ENCODE assay signal across 28 mouse cellular contexts in the genomic region with DNA sequence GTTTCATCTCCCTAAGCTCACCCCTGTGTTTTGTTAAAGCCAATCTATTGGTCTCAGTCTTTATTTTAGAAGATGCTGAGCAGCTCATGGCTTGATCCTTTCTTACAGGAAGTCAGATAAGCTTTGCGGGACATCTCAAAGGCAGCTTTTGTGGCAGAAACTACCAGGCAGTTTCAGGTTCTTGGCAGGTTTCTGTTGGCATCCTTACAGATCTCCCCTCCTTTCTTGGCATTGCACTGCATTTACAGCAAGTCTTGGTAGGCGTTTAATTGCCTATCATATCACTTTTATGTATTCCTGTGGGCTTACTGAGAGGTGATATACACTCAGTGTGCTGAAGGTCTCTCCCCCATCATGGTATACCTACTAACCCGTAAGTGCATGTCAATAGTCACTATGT.
"Had no signal": no experiment of that assay in that cellular context is flagged by ENCODE, and none has a peak within 500 bp of the region (broad histone marks: within the 10 kb centered on the region; RNA-seq: fewer than 3 reads in every experiment).

No protein-coding gene starts in this region.

- H3K4me1 ChIP-seq: heart, embryonic 13.5 days; heart, embryonic 15.5 days; hindbrain, embryonic 13.5 days; hindbrain, embryonic 15.5 days; limb, embryonic 12.5 days; liver, embryonic 13.5 days; liver, embryonic 15.5 days had no signal

- ATAC-seq: hindbrain, postnatal 0 days; intestine, embryonic 16.5 days; liver, postnatal 0 days had no signal

- H3K27ac ChIP-seq: heart, adult 2 months; heart, embryonic 13.5 days; heart, embryonic 15.5 days; hindbrain, embryonic 13.5 days; hindbrain, embryonic 15.5 days; hindbrain, postnatal 0 days; layer of hippocampus, adult 2 months; left cerebral cortex, adult 2 months; limb, embryonic 10.5 days; limb, embryonic 12.5 days; liver, embryonic 13.5 days; liver, embryonic 15.5 days had no signal

- DNase-seq: gastrocnemius, postnatal 14 days; gastrocnemius, postnatal 36 days; heart, adult 11 months; heart, adult 2 months; heart, postnatal 14 days; heart, postnatal 36 days; kidney, adult 11 months; kidney, adult 2 months; kidney, adult 9 months; kidney, postnatal 10 days; kidney, postnatal 25 days; kidney, postnatal 4 days; liver; liver, embryonic 13.5 days; liver, postnatal 0 days had no signal

- H3K4me2 ChIP-seq: heart, embryonic 11.5 days; heart, embryonic 13.5 days; heart, embryonic 15.5 days; hindbrain, embryonic 13.5 days; hindbrain, embryonic 15.5 days; limb, embryonic 12.5 days; liver, embryonic 11.5 days; liver, embryonic 13.5 days; liver, embryonic 15.5 days had no signal

- H3K27me3 ChIP-seq: heart, embryonic 13.5 days; heart, embryonic 15.5 days; hindbrain, embryonic 13.5 days; hindbrain, embryonic 15.5 days; limb, embryonic 12.5 days; liver, embryonic 13.5 days; liver, embryonic 15.5 days had no signal

- H3K9me3 ChIP-seq: heart, embryonic 13.5 days; heart, embryonic 15.5 days; hindbrain, embryonic 13.5 days; hindbrain, embryonic 15.5 days; limb, embryonic 10.5 days; limb, embryonic 12.5 days; liver, embryonic 13.5 days; liver, embryonic 15.5 days had no signal

- H3K9ac ChIP-seq: heart, embryonic 13.5 days; heart, embryonic 15.5 days; hindbrain, embryonic 13.5 days; hindbrain, embryonic 15.5 days; limb, embryonic 12.5 days; liver, embryonic 13.5 days; liver, embryonic 15.5 days; liver, postnatal 0 days had no signal

- H3K36me3 ChIP-seq: heart, embryonic 13.5 days; heart, embryonic 15.5 days; hindbrain, embryonic 13.5 days; hindbrain, embryonic 15.5 days; limb, embryonic 10.5 days; limb, embryonic 12.5 days; liver, embryonic 13.5 days; liver, embryonic 15.5 days had no signal

- H3K4me3 ChIP-seq: heart, adult 2 months; heart, embryonic 13.5 days; heart, embryonic 15.5 days; hindbrain, embryonic 13.5 days; hindbrain, embryonic 15.5 days; layer of hippocampus, adult 2 months; left cerebral cortex, adult 2 months; limb, embryonic 10.5 days; limb, embryonic 12.5 days; liver, embryonic 13.5 days; liver, embryonic 15.5 days had no signal
